Mouse (Mus musculus) bone marrow, adult 2 months (tissue): ENCODE measurements around the gene Cib3. TPM values are rescaled to one million over a fixed set of nuclear protein-coding genes. Genes with fewer than 3 reads are reported as not detected.

ENCODE experiments used
- H3K27ac ChIP-seq: fragments of 200-500 bp; 2 replicates; pipeline ENCODE4 v1.5.1; 2012; ENCODE audit warnings: low read depth, mild to moderate bottlenecking, control low read depth, inconsistent platforms, low read length; ENCODE audit not compliant: control insufficient read depth, poor library complexity, insufficient read depth
- H3K4me1 ChIP-seq: fragments of 200-500 bp; 2 replicates; pipeline ENCODE4 v1.6.1; 2011; ENCODE audit warnings: low read length; ENCODE audit not compliant: control insufficient read depth, insufficient read depth
- H3K4me3 ChIP-seq: fragments of 200-500 bp; replicated peaks from 2 replicates; pipeline ENCODE3; 2011; ENCODE audit warnings: mild to moderate bottlenecking, low read depth, low read length, control low read depth; ENCODE audit not compliant: control insufficient read depth
- CTCF ChIP-seq: fragments of 200-500 bp; IDR thresholded peaks from 2 replicates; pipeline ENCODE4 v1.5.1; 2011; ENCODE audit warnings: low read length, control low read depth; ENCODE audit not compliant: control insufficient read depth, insufficient read depth
- POLR2A ChIP-seq: fragments of 200-500 bp; IDR thresholded peaks from 2 replicates; pipeline ENCODE4 v1.6.1; 2011; ENCODE audit warnings: low read depth, mild to moderate bottlenecking, control low read depth, low read length, borderline replicate concordance; ENCODE audit not compliant: control insufficient read depth
- WGBS: fragments of 180-500 bp; shearing (Covaris S2); methylation state at CpG from one replicate; pipeline ENCODE4 v1.1.7; 2018; 5-methylcytosine and 5-hydroxymethylcytosine counted together
- polyA plus RNA-seq: library from polyadenylated mRNA; stranded (reverse); fragments of >200 nt; gene quantifications from 2 replicates; pipeline ENCODE4 v1.2.4, GENCODE M21; 2011; ENCODE audit warnings: low replicate concordance; ENCODE audit not compliant: missing spikeins, insufficient read depth, insufficient read length

Gene Cib3
- not detected in 2 replicates for polyA plus RNA-seq

DNA sequence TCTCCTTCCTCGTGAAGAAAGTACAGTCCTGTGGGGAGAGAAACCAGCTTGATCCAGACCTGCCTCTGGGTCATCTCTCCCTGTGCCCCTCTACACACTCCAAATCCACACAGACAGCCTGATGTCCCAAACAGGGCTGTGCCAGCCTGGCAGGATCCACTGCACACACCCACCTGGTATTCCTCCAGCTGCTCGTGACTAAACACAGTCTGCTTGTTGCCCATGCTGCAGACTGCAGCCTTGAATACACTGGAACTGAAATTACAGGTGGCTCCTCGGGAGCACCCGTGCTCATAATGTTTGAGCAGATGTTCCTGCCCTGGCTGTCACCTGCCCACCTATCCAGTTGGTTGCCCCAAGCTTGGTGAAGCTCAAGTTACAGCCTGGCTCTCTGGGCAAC is at the start of gene Cib3:
Gene Cib3, minus strand, starts transcription at position 87 of the 400 bp plus-strand sequence.
- Histone ChIP-seq H3K4me1 (peaks cover 7% of the 10 kb centered on the region), H3K27ac (no peak within 1 kb of the TSS; the same call in 1 of the 2 replicates), H3K4me3 (no peak within 1 kb of the TSS)
- TF ChIP-seq POLR2A: no peak
- TF ChIP-seq CTCF: no peak
- 66% methylated on average over 4 of the region's 4 CpGs for whole genome bisulfite sequencing

DNA sequence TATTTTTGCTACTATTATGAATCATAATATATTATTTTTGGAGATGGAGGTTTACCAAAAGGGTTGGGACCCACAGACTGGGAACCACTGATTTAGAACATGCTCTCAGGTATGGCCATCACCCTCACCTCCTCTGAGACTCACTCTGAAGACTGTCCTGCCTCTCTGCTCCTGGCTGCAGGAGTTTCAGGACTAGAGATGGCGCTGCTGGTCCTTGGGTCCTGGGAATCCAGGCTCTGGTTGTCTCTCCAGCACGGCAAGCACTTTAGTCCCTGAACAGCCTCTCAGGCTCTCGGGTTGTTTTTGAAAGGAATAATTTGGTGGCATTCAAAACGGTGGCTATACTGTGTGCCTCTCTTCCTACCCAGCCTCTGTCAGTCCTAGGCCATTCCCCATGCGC is 49.2 kb upstream of the Cib3 start:
- Histone ChIP-seq H3K4me3 (no peak overlapping the region), H3K27ac (no peak overlapping the region), H3K4me1 (peaks cover 2% of the 10 kb centered on the region; the same call in 1 of the 2 replicates)
- TF ChIP-seq CTCF: no peak
- no peak for TF ChIP-seq POLR2A
- WGBS: 73% methylated on average over 5 of the region's 5 CpGs

DNA sequence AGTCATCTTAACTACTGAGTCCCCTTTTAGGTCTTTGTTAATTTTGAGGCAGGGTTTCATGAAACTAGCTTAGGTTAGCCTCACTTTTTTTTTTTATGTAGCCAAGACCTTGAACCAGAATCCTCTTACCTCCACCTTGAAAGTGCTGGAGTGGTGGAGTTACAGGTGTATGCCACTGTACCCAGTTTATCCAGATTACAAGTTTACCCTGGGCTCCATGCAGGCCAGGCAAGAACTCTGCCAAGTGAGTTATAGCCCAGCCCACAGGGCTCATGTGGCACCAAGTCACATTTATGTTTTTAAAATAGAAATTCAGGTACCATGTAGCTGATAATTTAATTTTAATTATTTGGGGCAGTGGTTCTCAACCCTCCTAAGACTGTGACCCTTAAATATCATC is 48.8 kb upstream of the Cib3 start:
- no peak overlapping the region for H3K27ac ChIP-seq
- no peak overlapping the region for H3K4me3 ChIP-seq
- no peak for TF ChIP-seq CTCF
- no peak for TF ChIP-seq POLR2A
- H3K4me1 ChIP-seq: peaks cover 2% of the 10 kb centered on the region; the same call in 1 of the 2 replicates

DNA sequence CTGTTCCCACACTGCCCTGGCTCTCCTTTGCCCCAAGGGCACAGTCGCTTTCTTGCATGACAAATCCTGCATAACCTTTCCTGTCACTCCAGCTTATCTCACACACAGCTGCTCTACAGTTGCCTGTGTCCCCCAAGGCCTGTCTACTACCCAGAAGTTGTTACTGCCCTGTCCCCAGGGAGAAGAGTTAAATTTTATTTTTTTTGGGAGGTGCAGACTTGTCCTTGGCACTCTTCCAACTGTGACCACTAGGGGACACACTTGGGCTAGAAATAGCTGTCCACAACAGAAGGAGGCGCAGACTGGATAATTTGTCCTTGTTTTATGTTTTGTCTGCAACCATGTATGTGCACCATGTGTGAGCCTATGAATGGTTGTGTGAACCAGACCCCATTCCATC is 48.4 kb upstream of the Cib3 start:
- no peak for TF ChIP-seq POLR2A
- TF ChIP-seq CTCF: peak; percentile 72
- Histone ChIP-seq H3K4me3 (no peak overlapping the region), H3K27ac (peak overlapping the region; percentile 40; the same call in 1 of the 2 replicates), H3K4me1 (peaks cover 2% of the 10 kb centered on the region; the same call in 1 of the 2 replicates)
- 29% methylated on average over 2 of the region's 2 CpGs for WGBS

DNA sequence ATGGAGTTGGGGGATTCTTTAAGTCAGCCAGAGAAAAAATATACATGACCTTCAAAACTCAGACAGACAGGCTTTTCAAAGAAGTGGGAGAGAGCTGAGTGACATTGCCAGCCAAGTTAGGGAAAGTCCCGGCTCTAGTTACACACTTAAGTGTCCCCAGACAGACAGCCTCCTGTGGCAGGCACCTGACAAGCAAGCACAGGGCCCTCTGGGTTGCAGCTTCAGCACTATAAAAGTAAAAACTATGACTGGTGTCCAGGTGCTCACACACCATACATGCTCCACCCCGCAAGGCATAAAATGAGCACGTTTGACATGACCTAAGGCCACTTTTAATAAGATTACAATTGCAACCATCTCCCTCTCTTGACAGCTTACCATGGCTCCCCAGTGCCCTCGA is 47.9 kb upstream of the Cib3 start:
- WGBS: 58% methylated on average over 4 of the region's 4 CpGs
- peaks cover 2% of the 10 kb centered on the region; the same call in 1 of the 2 replicates for H3K4me1 ChIP-seq
- peak overlapping the region; percentile 40; the same call in 1 of the 2 replicates for H3K27ac ChIP-seq
- no peak overlapping the region for H3K4me3 ChIP-seq
- TF ChIP-seq POLR2A (no peak), CTCF (no peak)

DNA sequence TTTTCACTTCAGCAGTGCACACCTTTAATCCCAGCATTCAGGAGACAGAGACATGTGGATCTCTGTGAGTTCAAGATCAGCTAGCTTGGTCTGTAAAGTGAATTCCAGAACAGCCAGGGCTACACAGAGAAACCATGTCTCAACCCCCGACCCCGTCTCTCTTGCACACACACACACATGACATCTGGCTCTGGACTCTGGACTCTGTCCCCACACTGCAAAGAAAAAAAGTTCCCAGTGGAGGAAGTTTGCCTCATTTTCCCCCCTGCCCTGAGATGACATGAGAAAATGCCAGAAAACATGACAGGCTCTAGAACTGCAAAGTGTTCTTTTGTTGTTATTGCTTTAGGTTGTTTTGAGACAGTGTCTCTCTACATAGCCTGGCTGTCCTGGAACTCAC is 47.2 kb upstream of the Cib3 start:
- Histone ChIP-seq H3K4me1 (peaks cover 2% of the 10 kb centered on the region; the same call in 1 of the 2 replicates), H3K4me3 (no peak overlapping the region), H3K27ac (no peak overlapping the region)
- no peak for TF ChIP-seq CTCF
- no peak for TF ChIP-seq POLR2A
- WGBS: 65% methylated on average over 2 of the region's 2 CpGs

DNA sequence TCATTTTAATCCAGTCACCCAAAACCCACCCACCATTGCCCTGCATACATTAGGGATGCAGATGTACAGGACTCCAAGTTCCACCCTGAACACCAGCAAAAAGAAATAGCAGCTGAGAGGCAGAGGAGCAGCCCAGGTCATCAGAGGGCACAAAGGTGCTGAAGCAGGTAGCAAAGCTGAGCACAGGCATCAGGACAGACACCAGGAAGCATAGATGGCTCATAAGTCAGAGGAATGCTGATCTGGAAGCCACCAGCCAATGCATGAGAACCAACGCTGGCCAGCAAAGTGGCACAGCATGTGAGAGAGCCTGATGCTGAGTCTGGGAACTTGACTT is 45.2 kb upstream of the Cib3 start:
- 94% methylated on average over 1 of the region's 1 CpGs for WGBS
- Histone ChIP-seq H3K4me3 (no peak overlapping the region), H3K27ac (no peak overlapping the region), H3K4me1 (peaks cover 2% of the 10 kb centered on the region; the same call in 1 of the 2 replicates)
- no peak for TF ChIP-seq POLR2A
- no peak for TF ChIP-seq CTCF

DNA sequence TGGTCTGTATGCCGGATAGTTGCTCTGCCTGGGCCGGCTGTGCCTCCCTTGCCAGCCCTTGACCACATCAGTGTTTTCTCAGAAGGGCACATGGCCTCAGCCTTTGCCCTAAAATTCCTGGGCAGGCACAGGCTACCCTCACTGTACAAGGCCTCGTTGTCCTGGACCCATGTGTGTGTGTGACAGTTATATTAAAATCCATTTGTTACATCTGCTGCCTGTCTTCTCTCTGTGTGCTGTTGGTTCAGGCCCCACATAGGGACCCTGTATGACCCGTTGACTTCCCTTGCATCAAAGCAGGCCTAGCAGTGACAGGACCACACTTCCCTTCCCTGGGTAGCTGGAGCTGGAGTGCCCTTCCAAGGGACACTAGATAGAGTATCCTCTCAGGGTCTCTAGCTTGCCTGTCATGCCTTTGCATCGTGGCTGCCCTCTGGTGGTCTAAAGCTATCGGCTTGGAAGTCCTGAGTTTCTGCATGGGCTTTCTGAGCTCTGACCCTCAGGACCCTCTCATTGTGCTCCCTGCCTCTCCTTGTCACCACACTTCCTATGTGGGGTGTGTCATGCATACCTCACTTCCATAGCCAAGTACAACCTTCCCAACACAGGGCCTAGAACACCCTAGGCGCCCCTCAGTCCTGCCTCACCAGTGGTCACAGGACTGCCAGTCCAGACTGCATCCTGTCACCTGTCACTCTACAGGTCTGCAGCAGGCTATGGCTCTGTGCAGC is 44.7 kb upstream of the Cib3 start:
- TF ChIP-seq POLR2A (no peak), CTCF (peak; percentile 60)
- no peak overlapping the region for H3K27ac ChIP-seq
- no peak overlapping the region for H3K4me3 ChIP-seq
- 58% methylated on average over 7 of the region's 7 CpGs for WGBS
- H3K4me1 ChIP-seq: peaks cover 2% of the 10 kb centered on the region; the same call in 1 of the 2 replicates
